Mouse (Mus musculus): ENCODE results near the gene Lrp1. TPM values are rescaled to one million over a fixed set of nuclear protein-coding genes. Genes with fewer than 3 reads are reported as not detected.

Lrp1 gene
- polyA plus RNA-seq, 1 experiment from 2014 or later: 92.1 TPM

DNA sequence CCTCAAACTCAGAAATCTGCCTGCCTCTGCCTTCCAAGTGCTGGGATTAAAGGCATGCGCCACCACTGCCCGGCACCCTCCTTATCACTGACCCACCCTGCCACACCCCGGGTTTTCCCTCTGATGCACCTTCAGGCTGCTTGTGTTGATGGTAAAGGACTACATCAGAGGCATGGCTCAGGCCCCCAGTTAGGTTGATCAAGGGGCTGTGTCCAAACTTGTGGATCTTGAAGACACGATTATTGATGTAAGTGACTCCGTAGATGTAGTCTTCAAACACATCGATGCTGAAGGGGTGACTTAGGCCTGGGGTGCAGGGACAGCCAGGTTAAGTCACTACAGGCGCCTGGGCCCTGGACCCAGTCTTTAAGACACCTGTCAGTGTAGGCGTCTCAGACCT, 79.4 kb downstream of the Lrp1 start:
- Histone ChIP-seq H3K36me3 (ENCODE audit: control insufficient read depth, insufficient read depth, low read length) (peaks cover 79% of the 10 kb centered on the region), H3K4me1 (replicated peaks; ENCODE audit: control insufficient read depth, insufficient read depth, low read length) (no peaks in the 10 kb centered on the region; the same call in 1 of the 2 replicates), H3K27me3 (replicated peaks; ENCODE audit: control insufficient read depth, insufficient read depth, low read length) (peaks cover under 1% of the 10 kb centered on the region), H3K9me3 (ENCODE audit: control insufficient read depth, low read length) (no peaks in the 10 kb centered on the region), H3K27ac (ENCODE audit: low read depth) (no peak overlapping the region), H3K4me3 (ENCODE audit: low read depth, low read length) (no peak overlapping the region), H3K4me2 (ENCODE audit: low read length) (no peak overlapping the region), H3K9ac (ENCODE audit: low read length) (no peak overlapping the region)
- DNase-seq (ENCODE audit: low spot score) (no peak), ATAC-seq (replicated peaks; ENCODE audit: low FRiP score, low TSS enrichment, low read depth) (no peak)
- 95% methylated on average over 8 of the region's 8 CpGs for WGBS

DNA sequence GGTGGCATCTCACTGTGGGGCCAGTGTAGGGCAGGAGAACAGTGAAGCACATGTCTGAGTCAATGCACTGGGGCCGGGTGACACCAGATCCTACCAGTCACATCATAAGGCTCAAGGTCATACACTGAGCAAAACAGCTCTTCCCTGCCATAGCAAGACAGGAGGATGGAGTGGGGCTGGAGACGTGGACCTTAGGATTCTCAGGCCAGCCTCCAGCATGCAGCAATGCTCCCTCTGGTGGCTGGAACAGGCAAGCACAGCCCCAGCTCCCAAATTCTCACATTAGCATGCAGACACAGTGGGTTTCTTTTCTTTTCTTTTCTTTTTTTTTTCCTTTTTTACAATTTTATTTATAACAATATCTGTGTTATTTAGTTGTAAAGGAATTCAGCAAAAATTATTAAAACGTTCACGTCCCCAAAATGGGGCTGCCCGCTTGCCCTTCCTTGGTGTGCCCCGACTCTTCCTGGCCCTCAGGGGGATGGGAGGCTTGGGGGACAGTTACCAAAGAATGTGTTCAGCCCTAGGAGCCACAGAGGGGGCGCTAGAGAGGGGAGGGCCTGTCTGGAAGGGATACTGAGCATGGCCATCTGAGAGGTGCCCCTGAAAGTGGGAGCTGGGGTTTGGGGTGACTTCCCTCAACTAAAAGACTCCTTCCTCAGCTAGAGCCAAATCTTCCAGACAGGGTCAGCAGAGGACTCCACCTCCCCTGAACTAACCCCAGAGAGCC, 82.9 kb downstream of the Lrp1 start:
- 28% methylated on average over 7 of the region's 7 CpGs for whole genome bisulfite sequencing
- peak; percentile 18; the same call in 1 of the 2 replicates for ATAC-seq (replicated peaks; ENCODE audit: low FRiP score, low TSS enrichment, low read depth)

DNA sequence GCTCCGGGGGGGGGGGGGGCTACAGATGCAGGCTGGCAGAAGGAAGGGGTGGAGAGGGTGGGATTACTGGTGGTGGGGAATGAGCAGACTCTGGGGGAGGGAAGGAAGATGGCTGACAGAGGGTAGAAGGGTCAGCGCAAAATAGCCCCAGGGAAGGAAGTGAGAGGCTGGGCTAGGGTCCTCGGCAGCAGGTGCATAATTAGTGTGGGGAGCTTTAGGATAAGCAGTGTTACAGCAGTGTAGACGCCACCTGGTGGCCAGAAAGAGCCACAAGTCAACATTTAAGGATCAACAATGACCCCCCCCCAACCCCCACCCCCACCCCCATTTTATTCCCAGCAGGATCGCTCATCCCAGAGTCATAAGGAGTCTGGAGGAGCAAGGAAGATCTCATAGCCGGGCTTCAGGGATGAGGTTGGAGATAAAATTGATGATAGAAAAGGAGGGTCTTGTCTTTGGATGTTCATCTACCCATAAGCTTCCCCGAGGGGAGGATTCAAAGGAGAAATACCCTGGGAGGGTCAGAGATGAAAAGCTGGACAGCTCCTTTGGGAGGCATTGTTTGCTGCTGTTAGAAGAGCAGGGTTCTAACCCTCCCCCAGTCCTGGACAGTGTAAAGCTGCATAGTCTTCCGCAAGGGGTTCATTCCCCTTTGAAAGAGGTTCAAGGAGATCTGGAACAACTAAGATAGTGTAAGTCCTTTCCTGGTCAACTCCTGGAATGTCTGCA, 84.2 kb downstream of the Lrp1 start:
- Histone ChIP-seq H3K4me3 (ENCODE audit: low read depth, low read length) (no peak overlapping the region), H3K27ac (ENCODE audit: low read depth) (no peak overlapping the region), H3K27me3 (replicated peaks; ENCODE audit: control insufficient read depth, insufficient read depth, low read length) (peaks cover 48% of the 10 kb centered on the region), H3K36me3 (ENCODE audit: control insufficient read depth, insufficient read depth, low read length) (peaks cover 32% of the 10 kb centered on the region), H3K4me2 (ENCODE audit: low read length) (no peak overlapping the region), H3K4me1 (replicated peaks; ENCODE audit: control insufficient read depth, insufficient read depth, low read length) (peaks cover 16% of the 10 kb centered on the region), H3K9me3 (ENCODE audit: control insufficient read depth, low read length) (no peaks in the 10 kb centered on the region), H3K9ac (ENCODE audit: low read length) (no peak overlapping the region)
- ATAC-seq (replicated peaks; ENCODE audit: low FRiP score, low TSS enrichment, low read depth) (no peak), DNase-seq (ENCODE audit: low spot score) (no peak)
- WGBS: 16% methylated on average over 8 of the region's 8 CpGs

More for the DNA sequence above, 82.9 kb downstream of the Lrp1 start:
- H3K4me1 ChIP-seq (replicated peaks; ENCODE audit: control insufficient read depth, insufficient read depth, low read length): peaks cover 16% of the 10 kb centered on the region
- no peak overlapping the region for H3K4me2 ChIP-seq (ENCODE audit: low read length)
- H3K9me3 ChIP-seq (ENCODE audit: control insufficient read depth, low read length): no peaks in the 10 kb centered on the region
- H3K36me3 ChIP-seq (ENCODE audit: control insufficient read depth, insufficient read depth, low read length): peaks cover 44% of the 10 kb centered on the region
- no peak overlapping the region for H3K4me3 ChIP-seq (ENCODE audit: low read depth, low read length)
- H3K9ac ChIP-seq (ENCODE audit: low read length): no peak overlapping the region
- no peak overlapping the region for H3K27ac ChIP-seq (ENCODE audit: low read depth)
- peak; percentile 87 for DNase-seq (ENCODE audit: low spot score)
- H3K27me3 ChIP-seq (replicated peaks; ENCODE audit: control insufficient read depth, insufficient read depth, low read length): peaks cover 36% of the 10 kb centered on the region

DNA sequence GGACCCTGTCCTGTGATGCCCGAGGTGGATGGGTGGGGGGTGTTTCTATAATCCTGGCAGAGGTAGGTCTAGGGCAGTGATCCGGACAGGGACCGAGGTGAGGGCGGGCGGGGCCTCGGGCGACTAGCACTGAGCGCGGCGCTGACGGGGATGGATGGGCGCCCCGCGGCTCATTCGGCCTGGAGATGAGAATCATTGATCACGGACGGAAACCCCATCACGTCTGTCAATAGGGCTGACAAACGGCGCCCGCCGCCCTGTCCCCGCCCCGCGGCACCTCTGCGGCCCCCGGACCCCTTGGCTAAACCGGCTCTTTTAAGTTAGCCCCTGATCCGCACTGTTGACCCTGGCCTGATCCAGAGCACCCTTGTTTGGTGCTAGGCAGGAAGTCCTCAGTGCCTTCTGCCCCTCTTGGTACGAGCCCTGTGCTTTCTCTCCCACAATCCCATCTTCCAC, 86.0 kb downstream of the Lrp1 start:
- Histone ChIP-seq H3K9ac (ENCODE audit: low read length) (no peak overlapping the region), H3K27me3 (replicated peaks; ENCODE audit: control insufficient read depth, insufficient read depth, low read length) (peaks cover 66% of the 10 kb centered on the region), H3K4me3 (ENCODE audit: low read depth, low read length) (peak overlapping the region; percentile 42), H3K4me1 (replicated peaks; ENCODE audit: control insufficient read depth, insufficient read depth, low read length) (peaks cover 16% of the 10 kb centered on the region), H3K4me2 (ENCODE audit: low read length) (peak overlapping the region; percentile 84), H3K9me3 (ENCODE audit: control insufficient read depth, low read length) (no peaks in the 10 kb centered on the region), H3K36me3 (ENCODE audit: control insufficient read depth, insufficient read depth, low read length) (peaks cover 15% of the 10 kb centered on the region), H3K27ac (ENCODE audit: low read depth) (no peak overlapping the region)
- DNase-seq (ENCODE audit: low spot score) (no peak), ATAC-seq (replicated peaks; ENCODE audit: low FRiP score, low TSS enrichment, low read depth) (0 out of 2 replicates have a peak, but pooled peaks have one; percentile 5)
- WGBS: 2% methylated on average over 28 of the region's 30 CpGs

DNA sequence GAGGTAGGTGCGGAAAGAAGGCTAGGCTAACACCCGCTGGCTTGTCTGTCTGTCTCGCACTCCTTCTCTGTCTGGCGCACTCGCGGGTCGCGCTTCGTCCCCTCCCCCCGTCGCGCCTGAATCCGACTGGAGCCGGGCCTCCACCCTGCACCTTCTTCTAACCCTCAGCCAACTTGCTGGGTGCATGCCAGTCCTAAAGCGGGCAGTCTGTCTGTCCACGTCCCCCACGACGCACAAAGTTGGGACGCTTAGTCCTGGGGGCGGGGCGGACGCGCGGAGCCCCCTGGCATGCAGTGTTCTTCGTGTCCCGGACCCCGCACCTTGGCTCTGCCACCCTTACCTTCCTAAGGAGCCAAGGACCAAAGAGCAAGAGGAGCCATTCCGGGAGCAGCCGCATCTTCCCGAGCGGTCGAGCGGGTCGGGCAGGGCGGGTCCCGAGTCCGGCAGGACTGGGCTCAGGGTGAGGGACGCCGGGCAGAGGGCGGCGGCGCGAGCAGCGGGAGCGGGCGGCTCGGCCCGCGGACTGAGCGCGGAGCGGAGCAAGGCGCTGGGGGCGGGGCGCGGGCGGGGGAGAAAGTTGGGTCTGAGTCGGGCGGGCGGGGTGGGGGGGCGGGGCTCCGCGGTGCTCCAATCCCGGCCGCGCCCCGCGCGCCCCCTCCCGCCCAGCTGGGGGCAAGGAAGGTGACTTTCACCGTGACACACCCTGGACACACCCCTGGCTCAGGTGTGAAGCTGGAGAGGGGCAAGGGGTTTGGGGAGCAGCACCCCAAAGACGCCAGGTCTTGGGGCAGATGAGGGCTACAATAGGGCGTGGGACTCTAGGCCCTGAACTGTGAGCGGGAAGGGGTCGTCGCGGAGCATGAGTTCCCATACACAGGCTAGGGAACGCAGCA, 86.7 kb downstream of the Lrp1 start, which contains the start of gene Nxph4:
Gene Nxph4 (minus strand): TSS at position 524 of the 893 bp plus-strand sequence.
- no peak within 1 kb of the TSS for H3K9ac ChIP-seq (ENCODE audit: low read length)
- peaks cover 73% of the 10 kb centered on the region for H3K27me3 ChIP-seq (replicated peaks; ENCODE audit: control insufficient read depth, insufficient read depth, low read length)
- DNase-seq (ENCODE audit: low spot score) (no peak), ATAC-seq (replicated peaks; ENCODE audit: low FRiP score, low TSS enrichment, low read depth) (peak; percentile 22; the same call in 1 of the 2 replicates)
- WGBS: 1% methylated on average over 54 of the region's 78 CpGs
- peak within 1 kb of the TSS; percentile 42 for H3K4me3 ChIP-seq (ENCODE audit: low read depth, low read length)
- H3K4me1 ChIP-seq (replicated peaks; ENCODE audit: control insufficient read depth, insufficient read depth, low read length): peaks cover 16% of the 10 kb centered on the region
- H3K36me3 ChIP-seq (ENCODE audit: control insufficient read depth, insufficient read depth, low read length): peaks cover 8% of the 10 kb centered on the region; the same call in 1 of the 2 replicates
- H3K9me3 ChIP-seq (ENCODE audit: control insufficient read depth, low read length): no peaks in the 10 kb centered on the region
- peak within 1 kb of the TSS; percentile 84 for H3K4me2 ChIP-seq (ENCODE audit: low read length)
- H3K27ac ChIP-seq (ENCODE audit: low read depth): no peak within 1 kb of the TSS

DNA sequence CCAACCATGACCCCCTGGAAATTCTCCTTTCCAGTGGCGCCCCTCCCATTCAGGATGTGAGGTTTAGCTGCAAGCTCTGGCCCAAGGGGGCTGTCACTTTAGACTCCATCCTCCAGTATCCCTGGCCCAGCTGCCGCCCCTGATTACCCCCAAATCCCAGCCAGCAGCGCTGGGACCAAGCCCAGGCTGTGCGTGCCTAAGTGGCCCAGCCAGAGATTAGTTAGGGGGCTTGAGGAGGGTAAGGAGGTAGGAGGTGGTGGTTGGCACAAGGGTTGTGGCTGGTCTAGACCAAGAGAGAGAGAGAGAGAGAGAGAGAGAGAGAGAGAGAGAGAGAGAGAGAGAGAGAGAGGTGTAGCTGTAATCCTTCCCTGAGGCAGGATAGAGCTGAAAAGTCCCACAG, 89.4 kb downstream of the Lrp1 start:
- Histone ChIP-seq H3K36me3 (ENCODE audit: control insufficient read depth, insufficient read depth, low read length) (no peaks in the 10 kb centered on the region), H3K27ac (ENCODE audit: low read depth) (no peak overlapping the region), H3K4me1 (replicated peaks; ENCODE audit: control insufficient read depth, insufficient read depth, low read length) (peaks cover 20% of the 10 kb centered on the region), H3K4me2 (ENCODE audit: low read length) (no peak overlapping the region), H3K4me3 (ENCODE audit: low read depth, low read length) (no peak overlapping the region), H3K9me3 (ENCODE audit: control insufficient read depth, low read length) (no peaks in the 10 kb centered on the region), H3K9ac (ENCODE audit: low read length) (no peak overlapping the region), H3K27me3 (replicated peaks; ENCODE audit: control insufficient read depth, insufficient read depth, low read length) (peaks cover 100% of the 10 kb centered on the region)
- 1% methylated on average over 4 of the region's 4 CpGs for WGBS
- DNase-seq (ENCODE audit: low spot score): no peak
- no peak for ATAC-seq (replicated peaks; ENCODE audit: low FRiP score, low TSS enrichment, low read depth)

DNA sequence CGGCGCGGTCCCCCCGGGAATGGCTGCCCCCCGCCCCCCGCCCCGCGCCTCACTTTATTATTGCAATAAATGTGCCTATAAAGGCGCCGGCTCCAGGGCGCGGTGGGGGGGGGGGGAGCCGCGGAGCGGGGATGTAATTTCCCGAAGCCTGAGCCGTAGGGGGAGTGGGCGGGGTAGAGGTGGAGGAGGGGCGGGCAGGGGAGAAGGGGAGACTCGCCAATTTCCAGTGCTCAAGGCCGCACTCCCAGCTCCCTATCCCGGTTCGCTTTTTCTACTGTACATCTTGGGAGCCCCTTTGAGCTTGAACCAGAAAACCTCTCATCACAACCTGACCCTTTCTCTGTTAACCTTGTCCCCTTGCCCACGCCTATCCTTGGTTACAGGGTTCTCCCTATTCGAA, 90.0 kb downstream of the Lrp1 start:
- WGBS: under 1% methylated on average over 19 of the region's 25 CpGs
- Histone ChIP-seq H3K9ac (ENCODE audit: low read length) (no peak overlapping the region), H3K9me3 (ENCODE audit: control insufficient read depth, low read length) (no peaks in the 10 kb centered on the region), H3K27ac (ENCODE audit: low read depth) (no peak overlapping the region), H3K36me3 (ENCODE audit: control insufficient read depth, insufficient read depth, low read length) (no peaks in the 10 kb centered on the region), H3K4me1 (replicated peaks; ENCODE audit: control insufficient read depth, insufficient read depth, low read length) (peaks cover 25% of the 10 kb centered on the region), H3K4me2 (ENCODE audit: low read length) (peak overlapping the region; percentile 22; the same call in 1 of the 2 replicates), H3K4me3 (ENCODE audit: low read depth, low read length) (no peak overlapping the region), H3K27me3 (replicated peaks; ENCODE audit: control insufficient read depth, insufficient read depth, low read length) (peaks cover 100% of the 10 kb centered on the region)
- no peak for ATAC-seq (replicated peaks; ENCODE audit: low FRiP score, low TSS enrichment, low read depth)
- DNase-seq (ENCODE audit: low spot score): no peak

DNA sequence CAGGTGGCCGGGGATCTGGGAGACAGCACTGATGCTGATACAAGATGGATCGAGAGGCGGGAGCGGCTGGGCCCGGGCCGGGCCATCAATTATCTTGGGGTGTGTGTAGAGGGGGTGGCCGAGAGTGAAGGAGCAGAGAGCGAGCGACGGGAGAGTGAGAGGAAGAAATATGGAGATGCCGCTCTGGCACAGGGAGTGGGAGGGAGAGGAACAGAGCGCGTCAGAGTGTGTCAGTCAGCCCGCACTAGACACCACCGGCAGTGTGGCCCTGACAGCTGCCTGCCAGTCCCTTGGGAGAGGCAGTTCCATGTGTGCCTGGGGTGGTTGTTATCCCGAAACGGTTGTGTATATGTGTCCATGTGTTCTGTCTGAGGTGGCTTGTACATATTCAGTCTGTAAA, 93.5 kb downstream of the Lrp1 start:
- WGBS: 5% methylated on average over 17 of the region's 17 CpGs
- DNase-seq (ENCODE audit: low spot score): no peak
- no peaks in the 10 kb centered on the region for H3K9me3 ChIP-seq (ENCODE audit: control insufficient read depth, low read length)
- no peaks in the 10 kb centered on the region for H3K36me3 ChIP-seq (ENCODE audit: control insufficient read depth, insufficient read depth, low read length)
- H3K4me3 ChIP-seq (ENCODE audit: low read depth, low read length): no peak overlapping the region
- no peak overlapping the region for H3K4me2 ChIP-seq (ENCODE audit: low read length)
- no peak overlapping the region for H3K9ac ChIP-seq (ENCODE audit: low read length)
- ATAC-seq (replicated peaks; ENCODE audit: low FRiP score, low TSS enrichment, low read depth): no peak
- no peak overlapping the region for H3K27ac ChIP-seq (ENCODE audit: low read depth)
- peaks cover 89% of the 10 kb centered on the region for H3K27me3 ChIP-seq (replicated peaks; ENCODE audit: control insufficient read depth, insufficient read depth, low read length)
- H3K4me1 ChIP-seq (replicated peaks; ENCODE audit: control insufficient read depth, insufficient read depth, low read length): peaks cover 13% of the 10 kb centered on the region

All from intestine, embryonic 14.5 days (tissue).